Mouse (Mus musculus) large intestine, adult 2 months (tissue): ENCODE results near the gene Cdc42ep1. TPM values are rescaled to one million over a fixed set of nuclear protein-coding genes. Genes with fewer than 3 reads are reported as not detected.
"Not testable (repeated sequence)": the region's sequence is repeated elsewhere in the genome, so short reads cannot be mapped to it uniquely, and the experiment has no call there.

Experiments
- DNase-seq: peaks from one replicate; pipeline ENCODE4 v3.0.0-alpha.2; 2012; ENCODE audit warnings: low read depth, low spot score
- WGBS: fragments of 180-500 bp; shearing (Covaris S2); methylation state at CpG from one replicate; pipeline ENCODE4 v1.1.7; 2018; 5-methylcytosine and 5-hydroxymethylcytosine counted together
- polyA plus RNA-seq: library from polyadenylated mRNA; depleted of rRNA; stranded (reverse); fragments of >200 nt; gene quantifications from 2 replicates; pipeline ENCODE4 v1.2.3, GENCODE M21; 2012

Gene Cdc42ep1
- polyA plus RNA-seq, 1 experiment = 25.7 TPM

DNA sequence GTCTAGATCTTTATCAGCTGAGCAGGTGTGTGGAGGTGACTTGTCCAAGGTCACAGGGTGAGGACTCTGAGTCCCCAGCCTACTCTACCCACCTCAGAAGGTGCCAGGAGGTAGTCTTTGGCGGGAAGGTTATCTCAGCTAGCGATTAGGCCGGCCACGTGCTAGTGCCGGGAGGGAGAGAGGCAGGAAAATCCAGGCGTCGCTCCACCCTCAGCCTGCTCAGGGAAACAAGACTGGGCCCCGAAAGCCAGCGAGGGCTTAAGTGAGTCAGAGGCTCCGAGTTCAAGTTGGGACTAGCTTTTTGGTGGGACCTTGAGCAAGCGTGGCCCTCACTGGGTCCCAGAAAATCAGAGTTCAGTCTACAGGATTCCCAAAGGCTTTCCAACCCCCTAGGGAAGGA is 2.9 kb downstream of the Cdc42ep1 start:
- WGBS = 21% methylated on average over 11 of the region's 11 CpGs
- no peak for DNase-seq

DNA sequence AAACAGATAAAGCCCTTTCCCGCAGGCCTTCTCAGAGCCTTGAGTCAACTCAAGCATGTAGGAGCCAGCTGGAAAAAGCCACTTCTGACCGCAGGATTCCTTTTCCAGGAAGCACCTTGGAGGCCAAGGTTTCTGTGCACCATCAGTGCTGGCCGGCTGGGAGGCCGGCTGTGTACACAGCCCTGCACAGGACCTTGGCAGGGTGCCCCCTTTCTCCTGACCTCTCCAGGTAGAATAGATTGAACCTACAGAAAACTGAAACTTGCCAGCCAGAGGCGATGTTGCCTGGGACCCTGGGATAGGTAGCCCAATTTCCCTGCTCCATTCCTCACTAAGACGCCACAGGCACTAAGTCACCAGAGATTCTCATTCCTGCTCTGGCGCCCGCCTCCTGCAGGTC is 3.4 kb downstream of the Cdc42ep1 start:
- WGBS = 28% methylated on average over 8 of the region's 8 CpGs
- no peak for DNase-seq

DNA sequence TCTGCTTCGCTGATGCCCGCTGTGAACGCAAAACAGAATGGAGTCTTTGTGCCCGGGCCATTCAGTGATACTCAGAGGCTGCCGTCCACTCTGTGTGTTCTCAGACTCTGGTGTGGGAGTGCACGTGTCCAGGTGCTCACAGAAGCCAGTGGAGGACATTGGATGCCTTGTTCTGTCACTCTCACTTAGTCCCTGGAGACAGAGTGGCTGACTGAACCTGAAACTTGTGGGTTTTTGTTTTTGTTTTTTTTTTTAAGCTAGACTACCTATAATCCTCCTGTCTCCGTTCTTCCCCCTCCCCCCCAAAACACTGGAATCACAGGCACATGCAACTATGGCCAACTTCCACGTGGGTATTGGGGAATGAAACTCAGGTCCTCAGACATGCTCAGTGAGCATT is 3.9 kb downstream of the Cdc42ep1 start:
- WGBS = 47% methylated on average over 8 of the region's 8 CpGs
- DNase-seq = no peak

DNA sequence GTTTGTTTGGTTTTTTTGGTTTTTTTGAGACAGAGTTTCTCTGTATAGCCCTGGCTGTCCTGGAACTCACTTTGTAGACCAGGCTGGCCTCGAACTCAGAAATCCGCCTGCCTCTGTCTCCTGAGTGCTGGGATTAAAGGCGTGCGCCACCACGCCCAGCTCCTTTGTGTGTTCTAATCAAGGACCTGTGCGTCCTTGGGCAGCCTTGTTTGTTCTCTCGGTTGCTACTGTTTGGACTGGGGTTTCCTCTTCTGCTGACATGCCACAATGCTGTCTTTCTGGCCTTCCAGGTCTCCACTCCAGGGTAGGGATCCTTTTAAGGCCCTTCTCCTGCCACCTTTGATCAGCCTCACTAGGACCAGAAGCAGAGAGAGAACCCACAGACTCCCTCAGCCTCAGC is 4.4 kb downstream of the Cdc42ep1 start:
- DNase-seq = not testable (repeated sequence)
- WGBS = 36% methylated on average over 7 of the region's 7 CpGs

DNA sequence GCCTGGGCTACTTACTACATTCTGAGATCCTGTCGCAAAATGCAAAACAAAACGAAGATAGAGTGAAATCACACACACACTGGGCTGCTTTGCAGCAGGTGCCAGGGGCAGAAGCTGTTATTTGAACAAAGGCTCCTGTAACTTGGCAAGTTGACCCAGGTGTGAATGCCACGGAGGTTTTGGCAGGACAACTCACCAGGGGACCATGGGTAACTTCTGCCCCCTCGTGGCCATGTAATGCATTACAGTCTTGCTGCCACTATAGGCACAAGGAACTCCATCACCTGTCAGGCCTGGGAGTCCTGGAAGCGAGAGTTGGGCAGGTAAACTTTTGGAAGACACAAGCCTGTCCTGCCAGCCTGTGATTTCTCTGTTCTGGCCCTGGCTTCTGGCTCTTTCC is 6.0 kb downstream of the Cdc42ep1 start:
- 13% methylated on average over 5 of the region's 5 CpGs for WGBS
- peak; percentile 78 for DNase-seq

DNA sequence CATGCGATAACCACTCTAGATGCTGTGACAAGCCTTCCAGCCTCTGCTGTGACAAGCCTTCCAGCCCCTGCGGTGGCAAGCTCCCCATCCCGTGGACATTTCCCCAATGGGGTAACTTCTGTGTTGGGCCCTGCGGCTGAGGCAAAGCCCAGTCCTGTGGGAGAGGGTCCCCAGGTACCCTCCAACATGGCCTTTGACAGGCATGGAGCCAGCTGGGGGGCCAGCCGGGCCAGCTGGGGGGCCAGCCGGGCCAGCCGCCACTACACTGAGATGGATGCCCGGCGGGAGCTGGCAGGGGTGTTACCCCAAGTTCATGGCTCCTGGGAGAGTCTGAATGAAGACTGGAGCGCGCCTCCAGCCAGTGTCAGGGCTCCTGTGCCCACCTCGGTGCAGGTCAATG is 7.1 kb downstream of the Cdc42ep1 start:
- WGBS = 74% methylated on average over 12 of the region's 12 CpGs
- no peak for DNase-seq

DNA sequence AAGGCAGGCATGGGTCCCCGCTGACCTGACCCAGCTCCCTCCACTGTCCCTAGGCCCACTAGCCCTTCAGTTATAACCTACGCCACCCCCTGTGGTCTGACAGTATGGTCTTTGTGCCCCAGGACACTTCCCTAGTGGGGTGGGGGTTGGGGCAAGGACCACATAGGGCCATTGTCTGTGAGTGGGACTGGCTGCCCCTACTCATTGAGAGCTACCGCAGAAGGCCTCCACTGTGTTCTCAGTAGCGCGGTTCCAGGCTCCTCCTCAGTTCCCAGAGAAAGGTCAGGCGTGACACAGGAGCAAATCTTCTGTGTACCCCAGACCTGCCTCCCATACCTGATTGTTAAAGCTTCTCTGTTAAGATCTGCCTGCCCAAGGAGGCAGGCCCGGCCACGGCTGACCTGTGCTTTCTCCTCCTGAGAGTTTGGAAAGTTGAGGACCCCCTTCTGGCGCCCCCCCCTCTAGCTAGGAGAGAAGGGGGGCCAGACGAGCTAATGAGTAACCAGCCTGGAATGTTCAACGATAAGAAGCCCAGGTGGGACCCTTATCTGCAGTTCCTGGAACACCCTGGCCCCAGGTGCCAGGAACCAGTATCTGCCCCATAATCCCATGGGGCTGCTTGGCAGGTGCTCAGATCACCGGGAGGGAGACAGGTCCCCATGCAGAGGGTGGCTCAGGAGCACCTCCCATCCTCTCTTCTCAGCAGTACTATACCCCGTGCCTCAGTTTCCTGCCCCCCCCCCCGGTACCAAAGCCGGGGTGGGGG is 7.8 kb downstream of the Cdc42ep1 start:
- 36% methylated on average over 15 of the region's 15 CpGs for WGBS
- no peak for DNase-seq

DNA sequence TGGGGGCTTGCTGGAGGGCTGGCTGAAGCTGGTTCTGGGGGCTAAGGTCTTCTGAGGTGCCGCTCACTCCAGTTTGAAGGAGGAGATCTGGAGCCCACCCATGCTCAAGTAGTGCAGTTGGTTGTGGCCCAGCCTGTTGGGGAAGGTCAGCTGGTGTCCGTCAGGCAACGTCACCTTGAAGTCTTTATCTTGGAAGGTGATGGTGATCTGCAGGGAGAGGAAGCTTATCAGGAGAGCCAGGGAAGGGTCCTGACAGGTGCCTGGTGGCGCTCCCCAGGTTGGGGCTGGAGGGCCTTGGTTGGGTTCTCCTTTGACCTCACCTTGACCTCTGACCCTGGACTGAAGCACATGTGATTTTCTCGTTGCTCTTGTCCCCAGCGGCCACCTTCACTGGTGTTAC is 8.5 kb downstream of the Cdc42ep1 start:
- DNase-seq = no peak
- 41% methylated on average over 6 of the region's 6 CpGs for WGBS

DNA sequence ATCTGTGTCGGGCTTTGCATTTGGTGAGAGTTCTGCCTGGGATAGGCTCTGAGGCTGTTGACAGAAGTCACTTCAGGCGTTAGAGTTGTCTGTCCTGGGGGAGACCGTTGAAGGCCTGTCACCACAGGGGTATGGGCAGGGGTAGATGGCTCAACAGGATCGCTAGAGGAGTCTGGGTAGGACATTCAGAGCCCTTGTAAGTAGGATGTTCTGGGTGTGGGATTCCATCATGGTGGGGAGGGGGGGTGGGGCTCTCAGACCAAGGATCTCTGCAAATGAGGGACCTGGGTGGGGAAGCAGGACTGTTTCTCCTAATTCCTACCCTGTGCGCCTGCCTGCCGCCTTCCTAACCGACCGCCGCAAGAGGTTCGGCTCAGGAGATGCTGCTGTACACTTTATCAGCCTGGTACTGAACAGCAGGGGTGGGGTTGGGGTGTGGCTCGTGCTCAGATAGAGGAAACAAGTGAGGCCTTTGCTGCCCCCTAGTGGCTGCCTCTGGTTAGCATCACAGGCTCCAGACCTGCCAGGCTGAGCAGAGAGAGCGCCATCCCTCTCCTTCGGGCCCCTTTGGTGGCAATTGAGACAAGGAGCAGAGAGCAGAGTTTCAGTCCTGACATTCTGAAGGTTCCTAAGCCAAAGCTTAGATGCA is 9.2 kb downstream of the Cdc42ep1 start:
- DNase-seq = peak; percentile 94
- 7% methylated on average over 13 of the region's 13 CpGs for WGBS

DNA sequence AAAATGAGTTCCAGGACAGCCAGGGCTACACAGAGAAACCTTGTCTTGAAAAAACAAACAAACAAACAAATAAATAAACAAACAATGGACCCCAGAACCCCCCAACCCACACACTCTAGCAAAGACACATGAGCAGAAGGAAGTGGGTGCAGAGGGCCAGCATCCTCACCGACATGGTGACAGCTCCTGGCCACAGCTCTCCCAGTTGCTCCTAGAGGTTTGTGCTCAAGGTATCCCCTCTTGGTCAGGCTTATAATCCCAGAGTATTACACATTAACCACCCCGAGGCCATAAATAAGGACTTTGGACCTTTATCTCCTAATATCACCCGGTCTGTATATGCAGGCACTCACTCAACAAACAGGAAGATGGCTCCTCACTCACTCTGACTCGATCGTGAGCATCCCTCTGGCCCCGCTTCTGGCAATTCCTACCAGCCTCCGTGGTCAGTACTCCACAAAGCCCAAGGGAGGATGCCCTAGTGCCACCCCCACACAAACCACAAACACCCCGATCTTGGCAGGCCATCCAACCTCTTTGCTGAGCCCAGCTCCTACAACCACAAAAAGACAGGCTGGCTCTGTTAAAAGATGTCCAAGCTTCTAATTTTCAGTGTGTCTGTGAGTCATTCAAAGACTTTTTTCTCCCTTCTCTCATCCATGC is 13.0 kb downstream of the Cdc42ep1 start, which contains the start of gene Lgals2:
Lgals2 (minus strand) TSS at position 227 of the 663 bp plus-strand sequence.
- WGBS = 31% methylated on average over 8 of the region's 8 CpGs
- DNase-seq = no peak

DNA sequence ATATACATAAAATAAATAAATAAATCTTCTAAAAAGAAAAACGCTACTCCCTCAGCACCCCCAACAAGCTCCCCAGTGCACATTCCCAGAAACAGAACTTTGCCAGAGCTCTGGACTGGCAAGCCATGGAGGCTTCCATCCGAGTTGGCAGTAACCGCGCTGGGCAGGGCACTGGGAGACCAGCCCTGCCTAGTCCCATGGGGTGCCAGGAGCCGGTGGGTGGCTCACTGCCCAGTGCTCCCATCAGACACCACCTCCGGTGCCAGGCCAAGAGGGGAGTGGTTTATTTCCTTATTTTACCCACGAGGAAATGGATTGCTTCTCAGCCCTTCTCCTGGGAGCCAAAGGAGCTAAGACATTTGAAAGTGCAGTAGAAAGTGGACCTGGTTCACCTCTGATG is 14.6 kb downstream of the Cdc42ep1 start:
- DNase-seq = no peak
- WGBS = 27% methylated on average over 7 of the region's 7 CpGs

DNA sequence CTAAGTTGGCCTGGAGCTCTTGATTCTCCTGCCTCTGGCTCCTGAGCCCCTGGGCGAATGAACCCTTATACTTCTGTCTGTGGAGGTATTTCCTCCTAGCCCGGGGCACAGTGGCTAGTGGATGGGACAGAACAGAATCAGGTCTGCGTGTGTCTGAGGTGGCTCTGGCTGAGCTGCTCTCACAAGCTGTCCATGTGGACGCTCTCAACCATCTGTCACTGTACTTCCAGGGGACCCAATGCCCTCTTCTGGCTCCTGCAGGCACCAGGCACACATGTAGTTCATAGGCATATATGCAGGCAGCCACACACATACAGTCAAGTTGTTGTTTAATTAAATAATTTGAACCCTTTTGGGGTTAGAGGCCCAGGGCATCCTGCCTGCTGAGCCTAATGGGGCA is 16.9 kb downstream of the Cdc42ep1 start:
- no peak for DNase-seq
- 41% methylated on average over 4 of the region's 4 CpGs for WGBS

DNA sequence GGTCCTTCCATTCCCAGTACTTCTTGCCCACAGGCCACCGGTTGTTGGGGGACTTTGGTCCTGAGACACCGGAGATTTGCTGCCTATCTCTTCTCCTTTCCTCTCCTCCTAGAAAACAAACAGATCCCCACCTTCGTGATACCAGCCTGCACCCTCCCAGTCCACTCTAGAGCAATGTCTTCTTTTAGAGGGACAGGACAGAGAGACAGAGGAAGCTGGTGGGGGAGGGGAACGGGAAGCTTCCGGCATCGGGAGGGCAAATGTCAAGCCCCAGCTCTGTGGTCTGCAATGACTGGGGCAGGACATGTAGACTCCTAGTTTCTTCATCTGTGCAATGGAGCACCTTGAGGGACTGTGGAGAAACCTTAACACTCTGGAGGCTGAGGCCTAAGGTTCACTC is 17.3 kb downstream of the Cdc42ep1 start:
- no peak for DNase-seq
- 22% methylated on average over 6 of the region's 6 CpGs for WGBS

DNA sequence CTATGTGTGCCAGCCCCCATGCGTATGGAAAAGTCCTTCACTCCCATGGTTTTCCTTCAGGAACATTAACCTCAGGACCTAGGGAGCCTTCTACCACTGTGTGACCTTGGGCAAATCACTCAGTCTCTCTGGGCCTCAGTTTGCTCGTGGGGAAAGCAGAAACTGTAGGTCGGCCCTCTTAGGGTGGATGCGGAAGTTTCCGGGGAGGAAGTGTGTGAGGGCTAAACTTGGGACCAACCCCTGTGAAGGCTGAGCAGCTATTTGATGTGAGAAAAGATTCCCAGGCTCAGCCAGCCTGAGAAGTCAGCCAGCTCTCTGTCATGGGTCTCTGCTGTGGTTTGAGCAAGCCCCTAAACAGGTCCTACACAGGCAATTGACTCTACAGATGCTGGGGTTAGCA is 19.9 kb downstream of the Cdc42ep1 start:
- DNase-seq = no peak
- WGBS = 83% methylated on average over 5 of the region's 5 CpGs

DNA sequence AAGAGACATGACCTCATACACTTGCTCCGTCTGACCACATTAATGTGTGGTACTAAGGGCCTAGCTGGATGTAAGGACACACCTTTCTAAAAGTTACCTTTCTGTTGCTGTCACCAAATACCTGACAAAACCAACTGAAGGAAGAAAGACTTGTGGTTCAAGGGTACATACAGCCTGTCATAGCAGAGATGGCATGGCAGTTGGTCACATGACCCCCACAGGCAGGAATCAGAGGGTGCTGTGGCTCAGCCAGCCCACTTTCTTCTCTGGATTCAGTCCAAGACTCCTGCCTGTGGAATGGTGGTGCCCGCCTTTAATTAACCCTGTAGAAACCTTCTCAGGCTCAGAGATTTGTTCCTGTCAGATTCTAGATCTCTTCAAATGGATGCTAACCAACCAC is 20.7 kb downstream of the Cdc42ep1 start:
- no peak for DNase-seq
- WGBS = 44% methylated on average over 2 of the region's 2 CpGs

DNA sequence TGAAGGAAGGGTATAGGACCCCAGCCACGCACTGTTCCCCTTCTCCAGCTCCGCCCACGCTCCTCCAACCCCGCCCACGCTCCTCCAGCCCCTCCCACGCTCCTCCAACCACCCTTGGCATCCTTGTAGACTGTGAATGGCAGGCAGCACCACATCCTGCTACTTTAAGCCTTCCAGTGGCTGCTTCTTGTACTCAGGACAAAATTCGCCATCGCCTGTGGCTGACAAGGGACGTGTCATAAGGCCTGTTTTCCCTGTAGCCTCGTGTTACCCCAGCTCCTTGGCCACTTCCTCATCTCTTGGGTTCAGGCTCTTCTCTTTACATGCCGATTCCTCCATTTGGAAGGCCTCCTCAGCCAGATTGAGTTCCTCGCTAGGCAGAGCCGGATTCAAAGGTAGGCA is 21.4 kb downstream of the Cdc42ep1 start:
- DNase-seq = no peak

DNA sequence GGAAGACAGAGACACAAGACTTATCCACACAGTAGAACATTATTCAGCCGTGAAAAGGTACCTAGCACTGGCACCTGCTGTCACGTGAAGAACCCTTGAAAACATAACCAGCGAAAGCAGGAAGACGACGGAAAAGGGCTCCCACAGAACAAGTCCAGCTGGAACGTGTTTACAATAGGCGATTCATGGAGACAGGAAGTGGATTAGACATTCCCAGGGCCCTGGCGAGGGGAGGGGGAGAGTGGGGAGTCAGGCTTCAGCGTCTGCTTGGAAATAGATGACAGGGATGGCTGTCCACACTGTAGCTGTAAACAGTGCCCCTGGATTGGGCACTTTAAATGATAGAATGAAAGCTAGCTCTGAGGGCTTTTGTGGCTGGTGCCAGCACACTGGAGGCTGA is 26.0 kb downstream of the Cdc42ep1 start:
- DNase-seq = no peak
- 7% methylated on average over 9 of the region's 9 CpGs for WGBS

More for the DNA sequence above, 21.4 kb downstream of the Cdc42ep1 start:
- 35% methylated on average over 13 of the region's 13 CpGs for WGBS

DNA sequence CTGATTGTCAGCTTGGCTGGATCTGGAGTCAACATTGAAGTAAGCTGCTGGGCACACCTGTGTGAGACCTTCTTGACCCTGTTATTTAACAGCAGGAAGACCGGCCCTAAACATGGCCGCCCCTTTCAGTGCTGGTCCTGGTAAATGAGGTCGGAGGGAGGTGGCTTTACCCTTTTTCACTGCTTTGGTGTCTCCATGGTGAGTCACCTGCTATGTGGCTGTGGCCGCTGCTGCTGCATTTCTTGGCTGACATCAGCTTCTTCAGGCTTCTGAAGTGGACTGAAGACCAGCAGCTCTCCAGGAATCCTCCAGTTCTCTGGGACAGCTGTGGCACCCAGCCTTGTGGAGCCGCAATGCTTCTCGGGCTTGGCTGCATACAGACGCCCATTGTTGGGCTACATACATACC is 26.4 kb downstream of the Cdc42ep1 start:
- DNase-seq = no peak
- WGBS = 11% methylated on average over 7 of the region's 7 CpGs

DNA sequence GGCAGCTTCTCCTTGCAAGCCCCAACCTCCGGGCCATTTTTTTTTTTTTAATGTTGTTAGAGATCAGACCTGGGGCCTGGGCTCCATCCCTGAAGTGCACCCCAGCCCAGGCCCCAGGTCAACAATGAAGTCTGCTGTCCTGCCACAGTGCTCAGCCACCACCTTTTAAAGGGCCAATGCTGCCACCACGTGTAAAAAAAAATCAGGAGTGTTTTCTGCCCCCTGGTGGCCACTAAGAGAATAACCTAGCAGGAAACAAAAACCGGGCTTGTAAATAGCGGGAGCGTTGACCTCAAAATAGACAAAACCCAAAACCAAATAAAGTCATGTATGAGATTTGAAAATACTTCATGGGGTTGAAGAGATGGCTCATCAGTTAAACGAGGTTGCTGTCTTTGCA is 27.4 kb downstream of the Cdc42ep1 start:
- no peak for DNase-seq

DNA sequence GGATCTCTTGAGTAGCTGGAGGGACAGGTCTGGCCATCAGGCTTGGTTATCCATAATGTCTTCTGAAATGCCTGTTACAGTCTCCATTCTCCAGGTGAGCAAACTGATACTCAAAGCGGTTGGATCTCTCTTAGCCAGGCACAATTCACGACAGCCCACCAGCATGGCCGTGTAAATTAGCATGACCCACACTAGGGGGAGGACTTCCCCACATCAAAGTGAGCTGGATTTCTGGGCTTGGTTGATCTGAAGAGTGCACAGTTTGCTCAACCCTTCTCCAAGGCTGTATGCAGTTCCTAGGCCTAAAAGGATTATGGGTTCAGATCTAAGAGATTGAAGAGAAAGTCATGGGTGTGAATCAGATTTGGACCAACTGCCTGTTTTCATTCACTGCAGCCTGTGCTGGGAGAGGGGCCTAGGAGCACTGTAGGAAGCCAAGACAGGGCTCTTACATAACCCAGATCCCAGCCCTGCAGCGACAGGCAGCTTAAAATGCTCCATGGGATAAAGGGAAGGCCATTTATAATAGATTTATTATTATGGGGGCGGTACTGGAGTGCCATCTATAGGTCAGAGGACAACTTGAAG is 29.7 kb downstream of the Cdc42ep1 start:
- 53% methylated on average over 5 of the region's 5 CpGs for WGBS
- no peak for DNase-seq

More for the DNA sequence above, 27.4 kb downstream of the Cdc42ep1 start:
- WGBS = 11% methylated on average over 6 of the region's 6 CpGs
